Mouse (Mus musculus): ENCODE results near the gene Ttll10.

GRCm38 (mm10) chr4:156013637-156014036 lies 45.6 kb downstream of the Ttll10 start, which contains the start of gene Tnfrsf4:
- TF ChIP-seq CTCF (IDR thresholded peaks at IDR 0.05; ENCODE audit: insufficient read depth, low read depth, low read length) (no peak), POLR2A (IDR thresholded peaks at IDR 0.05; ENCODE audit: insufficient read depth, low read depth, low read length) (no peak)

Measured in olfactory bulb, adult 2 months (tissue).